Mouse (Mus musculus): ENCODE data around the gene Nectin3.

DNA sequence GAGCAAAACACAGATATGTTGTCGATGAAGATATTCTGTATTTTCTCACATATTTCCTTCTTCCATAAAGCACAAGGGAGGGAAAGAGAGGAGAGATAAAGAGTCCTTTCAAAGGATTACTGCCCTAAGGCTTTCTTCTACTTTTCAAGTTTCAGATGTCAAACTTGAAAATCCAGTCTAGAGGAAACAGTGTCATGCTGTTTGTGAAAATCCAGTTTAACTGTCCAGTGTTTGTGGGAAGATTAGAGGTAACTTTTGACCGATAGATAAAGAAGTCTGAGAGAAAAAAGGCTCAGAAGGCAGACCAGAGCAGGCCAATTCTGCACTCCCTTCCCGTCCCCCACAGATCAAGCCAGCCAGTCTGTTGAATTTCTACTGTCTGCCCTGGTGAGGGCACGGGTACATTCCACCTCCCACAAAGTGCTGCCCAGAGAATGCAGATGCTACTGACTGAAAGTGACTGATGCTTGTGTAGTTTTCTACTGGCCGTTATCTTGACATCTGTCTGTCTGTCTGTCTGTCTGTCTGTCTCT is 22.6 kb upstream of the Nectin3 start:
- TF ChIP-seq POLR2A (IDR thresholded peaks at IDR 0.05; ENCODE audit: extremely low read depth, insufficient read depth, low read length) (no peak), CTCF (IDR thresholded peaks at IDR 0.05; ENCODE audit: extremely low read depth, insufficient read depth, low read length) (no peak)
